Mouse (Mus musculus) heart, postnatal 10 days (tissue): ENCODE measurements around the gene Helb. TPM values are rescaled to one million over a fixed set of nuclear protein-coding genes. Genes with fewer than 3 reads are reported as not detected.

Experiments
- DNase-seq, 2 experiments: peaks; one replicate each; pipeline ENCODE4 v3.0.0; 2021
- intact Hi-C: fragments of 180-260 bp; cut with DNase I; formaldehyde crosslinking; loops from one replicate; pipeline ENCODE4 v1.15.1; 2025
- total RNA-seq, 2 experiments: library from RNA; stranded (reverse); gene quantifications; 2 replicates each; pipeline ENCODE4 v1.2.3; 2021

The Helb gene
- total RNA-seq, 2 experiments from 2014 or later, result 10.6 to 12.0 TPM

- no peak for DNase-seq
- intact Hi-C loops, result no loop called here
These were observed 17.1 kb downstream of the Helb start for GRCm38 (mm10) chr10:120095716-120096115.

- intact Hi-C loops, result no loop called here
- no peak for DNase-seq
These were observed 17.7 kb downstream of the Helb start for GRCm38 (mm10) chr10:120095136-120095535.

GRCm38 (mm10) chr10:120092548-120092947 is 20.2 kb downstream of the Helb start:
- intact Hi-C loops, result no loop called here
- DNase-seq, result no peak

GRCm38 (mm10) chr10:120077850-120078249 is 34.9 kb downstream of the Helb start:
- DNase-seq, result no peak
- intact Hi-C loops, result no loop called here

- DNase-seq, result no peak
- intact Hi-C loops, result no loop called here
These were observed 46.5 kb downstream of the Helb start for GRCm38 (mm10) chr10:120066319-120066718.

GRCm38 (mm10) chr10:120064424-120064823 is 48.4 kb downstream of the Helb start:
- peak; percentile 46 to 73 for DNase-seq
- intact Hi-C loops, result loop anchor here (1.0 to 5.0 kb wide), 2 partner anchors 61 to 262 kb away; no protein-coding TSS in a partner anchor

GRCm38 (mm10) chr10:120061238-120062130 is 51.3 kb downstream of the Helb start:
- intact Hi-C loops, result loop anchor here (5.0 kb wide), 1 partner anchor 259 kb away; no protein-coding TSS in a partner anchor

GRCm38 (mm10) chr10:120060579-120061237 is 52.1 kb downstream of the Helb start:
- intact Hi-C loops, result loop anchor here (5.0 kb wide), 1 partner anchor 258 kb away; no protein-coding TSS in a partner anchor
- no peak for DNase-seq

More at GRCm38 (mm10) chr10:120061238-120062130, 51.3 kb downstream of the Helb start:
- peak in 1 of 2 experiments; percentile 7 for DNase-seq

GRCm38 (mm10) chr10:120044714-120045234 is 68.0 kb downstream of the Helb start:
- intact Hi-C loops, result no loop called here
- no peak for DNase-seq

- intact Hi-C loops, result no loop called here
- no peak for DNase-seq
These were observed 68.5 kb downstream of the Helb start for GRCm38 (mm10) chr10:120044237-120044636.

- intact Hi-C loops, result no loop called here
- no peak for DNase-seq
These were observed 74.6 kb downstream of the Helb start for GRCm38 (mm10) chr10:120038194-120038593.

GRCm38 (mm10) chr10:120035824-120036223 is 77.0 kb downstream of the Helb start:
- intact Hi-C loops, result no loop called here
- no peak for DNase-seq

GRCm38 (mm10) chr10:120035211-120035733 is 77.5 kb downstream of the Helb start:
- DNase-seq, result no peak
- intact Hi-C loops, result no loop called here

- no peak for DNase-seq
- intact Hi-C loops, result no loop called here
These were observed 78.9 kb downstream of the Helb start for GRCm38 (mm10) chr10:120033866-120034265.

Other genes with a start within 250 kb of the Helb start
- 100 to 1,000 TPM in 1 of 2 experiments, 10 to 100 TPM in 1; 97.7 to 106 TPM for gene Tmbim4, start 88.6 kb upstream of the Helb start, total RNA-seq
- gene Irak3, start 89.1 kb upstream of the Helb start, total RNA-seq, result 1 to 10 TPM; 3.4 to 4.2 TPM
- gene Llph, start 114.1 kb upstream of the Helb start, total RNA-seq, result 1 to 10 TPM; 7.8 to 8.3 TPM